Mouse (Mus musculus) regulatory T cell (primary cell): ENCODE results near the gene Adam8.

Experiments used
- in situ Hi-C: fragments of 300-600 bp; cut with MboI, MseI; formaldehyde crosslinking; loops from one replicate; pipeline ENCODE4 v1.15.1; 2025; ENCODE audit warnings: high pct_unique_total_duplicates

The Adam8 gene

GRCm38 (mm10) chr7:139950283-139950971 is 41.9 kb downstream of the Adam8 start:
- in situ Hi-C loops, result no loop called here

- in situ Hi-C loops, result no loop called here
Observed at GRCm38 (mm10) chr7:139949893-139950282, 42.5 kb downstream of the Adam8 start.

- in situ Hi-C loops, result no loop called here
Observed at GRCm38 (mm10) chr7:139946032-139946431, 46.3 kb downstream of the Adam8 start.

GRCm38 (mm10) chr7:139945516-139945915 is 46.8 kb downstream of the Adam8 start:
- in situ Hi-C loops, result no loop called here

GRCm38 (mm10) chr7:139944291-139945240 is 47.8 kb downstream of the Adam8 start:
- in situ Hi-C loops, result no loop called here

GRCm38 (mm10) chr7:139943674-139944281 is 48.6 kb downstream of the Adam8 start, which contains the start of gene Utf1:
TSS of gene Utf1 (plus strand) at chr7:139943789.
- in situ Hi-C loops, result no loop called here

- in situ Hi-C loops, result no loop called here
Observed at GRCm38 (mm10) chr7:139940476-139941209, 51.7 kb downstream of the Adam8 start.

GRCm38 (mm10) chr7:139937810-139938209 is 54.6 kb downstream of the Adam8 start:
- in situ Hi-C loops, result loop anchor here (5.0 kb wide), 1 partner anchor 59 kb away; no protein-coding TSS in a partner anchor

- in situ Hi-C loops, result loop anchor here (5.0 kb wide), 1 partner anchor 60 kb away; no protein-coding TSS in a partner anchor
Observed at GRCm38 (mm10) chr7:139937138-139937537, 55.2 kb downstream of the Adam8 start.

- in situ Hi-C loops, result loop anchor here (5.0 kb wide), 1 partner anchor 61 kb away; no protein-coding TSS in a partner anchor
Observed at GRCm38 (mm10) chr7:139936705-139937104, 55.7 kb downstream of the Adam8 start.

GRCm38 (mm10) chr7:139930732-139931131 is 61.6 kb downstream of the Adam8 start:
- in situ Hi-C loops, result no loop called here
